Mouse (Mus musculus): ENCODE measurements around the gene Lrrfip2.

GRCm38 (mm10) chr9:111096419-111097326 is 20.7 kb upstream of the Lrrfip2 start:
- TF ChIP-seq POLR2A (IDR thresholded peaks at IDR 0.05; ENCODE audit: borderline replicate concordance, extremely low read depth, low read depth, low read length) (no peak), CTCF (IDR thresholded peaks at IDR 0.05; ENCODE audit: insufficient read depth, low read length) (no peak)

All from lung, adult 2 months (tissue).